Mouse (Mus musculus): ENCODE data around the gene Mpp6. TPM values are rescaled to one million over a fixed set of nuclear protein-coding genes. Genes with fewer than 3 reads are reported as not detected.
A peak's percentile ranks its signal among the peaks of the same experiment; 100 is the strongest.

Gene Mpp6
- polyA plus RNA-seq, 1 experiment: 22.0 TPM

GRCm38 (mm10) chr6:50228180-50228579, 118.1 kb downstream of the Mpp6 start:
- TF ChIP-seq POLR2A (IDR thresholded peaks at IDR 0.05; ENCODE audit: borderline replicate concordance, extremely low read depth, insufficient read depth, insufficient read length, poor library complexity, severe bottlenecking) (no peak), CTCF (IDR thresholded peaks at IDR 0.05; ENCODE audit: borderline replicate concordance, extremely low read depth, insufficient read depth, insufficient read length) (no peak)
- DNase-seq (ENCODE audit: low read depth): no peak

- TF ChIP-seq POLR2A (IDR thresholded peaks at IDR 0.05; ENCODE audit: borderline replicate concordance, extremely low read depth, insufficient read depth, insufficient read length, poor library complexity, severe bottlenecking): no peak
- TF ChIP-seq CTCF (IDR thresholded peaks at IDR 0.05; ENCODE audit: borderline replicate concordance, extremely low read depth, insufficient read depth, insufficient read length): no peak
- no peak for DNase-seq (ENCODE audit: low read depth)
Observed at GRCm38 (mm10) chr6:50231288-50231687, 121.2 kb downstream of the Mpp6 start.

GRCm38 (mm10) chr6:50232984-50233383, 122.9 kb downstream of the Mpp6 start:
- TF ChIP-seq POLR2A (IDR thresholded peaks at IDR 0.05; ENCODE audit: borderline replicate concordance, extremely low read depth, insufficient read depth, insufficient read length, poor library complexity, severe bottlenecking): no peak
- no peak for TF ChIP-seq CTCF (IDR thresholded peaks at IDR 0.05; ENCODE audit: borderline replicate concordance, extremely low read depth, insufficient read depth, insufficient read length)
- DNase-seq (ENCODE audit: low read depth): no peak

GRCm38 (mm10) chr6:50237963-50238362, 127.9 kb downstream of the Mpp6 start:
- TF ChIP-seq CTCF (IDR thresholded peaks at IDR 0.05; ENCODE audit: borderline replicate concordance, extremely low read depth, insufficient read depth, insufficient read length): no peak
- TF ChIP-seq POLR2A (IDR thresholded peaks at IDR 0.05; ENCODE audit: borderline replicate concordance, extremely low read depth, insufficient read depth, insufficient read length, poor library complexity, severe bottlenecking): no peak
- DNase-seq (ENCODE audit: low read depth): no peak

GRCm38 (mm10) chr6:50239902-50240301, 129.9 kb downstream of the Mpp6 start:
- no peak for DNase-seq (ENCODE audit: low read depth)

GRCm38 (mm10) chr6:50240437-50240836, 130.4 kb downstream of the Mpp6 start:
- TF ChIP-seq POLR2A (IDR thresholded peaks at IDR 0.05; ENCODE audit: borderline replicate concordance, extremely low read depth, insufficient read depth, insufficient read length, poor library complexity, severe bottlenecking) (no peak), CTCF (IDR thresholded peaks at IDR 0.05; ENCODE audit: borderline replicate concordance, extremely low read depth, insufficient read depth, insufficient read length) (no peak)
- DNase-seq (ENCODE audit: low read depth): peak; percentile 14

More at GRCm38 (mm10) chr6:50239902-50240301, 129.9 kb downstream of the Mpp6 start:
- no peak for TF ChIP-seq POLR2A (IDR thresholded peaks at IDR 0.05; ENCODE audit: borderline replicate concordance, extremely low read depth, insufficient read depth, insufficient read length, poor library complexity, severe bottlenecking)

- DNase-seq (ENCODE audit: low read depth): no peak
Observed at GRCm38 (mm10) chr6:50244126-50244525, 134.1 kb downstream of the Mpp6 start.

GRCm38 (mm10) chr6:50244967-50245366, 134.9 kb downstream of the Mpp6 start:
- no peak for TF ChIP-seq POLR2A (IDR thresholded peaks at IDR 0.05; ENCODE audit: borderline replicate concordance, extremely low read depth, insufficient read depth, insufficient read length, poor library complexity, severe bottlenecking)
- no peak for DNase-seq (ENCODE audit: low read depth)

More at GRCm38 (mm10) chr6:50244126-50244525, 134.1 kb downstream of the Mpp6 start:
- TF ChIP-seq CTCF (IDR thresholded peaks at IDR 0.05; ENCODE audit: borderline replicate concordance, extremely low read depth, insufficient read depth, insufficient read length): no peak
- no peak for TF ChIP-seq POLR2A (IDR thresholded peaks at IDR 0.05; ENCODE audit: borderline replicate concordance, extremely low read depth, insufficient read depth, insufficient read length, poor library complexity, severe bottlenecking)

- TF ChIP-seq POLR2A (IDR thresholded peaks at IDR 0.05; ENCODE audit: borderline replicate concordance, extremely low read depth, insufficient read depth, insufficient read length, poor library complexity, severe bottlenecking) (no peak), CTCF (IDR thresholded peaks at IDR 0.05; ENCODE audit: borderline replicate concordance, extremely low read depth, insufficient read depth, insufficient read length) (no peak)
- DNase-seq (ENCODE audit: low read depth): no peak
Observed at GRCm38 (mm10) chr6:50247356-50247755, 137.3 kb downstream of the Mpp6 start.

- TF ChIP-seq CTCF (IDR thresholded peaks at IDR 0.05; ENCODE audit: borderline replicate concordance, extremely low read depth, insufficient read depth, insufficient read length): no peak
- no peak for TF ChIP-seq POLR2A (IDR thresholded peaks at IDR 0.05; ENCODE audit: borderline replicate concordance, extremely low read depth, insufficient read depth, insufficient read length, poor library complexity, severe bottlenecking)
- DNase-seq (ENCODE audit: low read depth): no peak
Observed at GRCm38 (mm10) chr6:50247791-50248190, 137.8 kb downstream of the Mpp6 start.

Other genes with a start within 250 kb of the Mpp6 start
- gene Gsdme, start 153.6 kb downstream of the Mpp6 start, polyA plus RNA-seq (2012; rRNA removed): 17.3 and 21.3 TPM in 2 replicates